Mouse (Mus musculus): ENCODE results near the gene Il21r. TPM values are rescaled to one million over a fixed set of nuclear protein-coding genes. Genes with fewer than 3 reads are reported as not detected.

Gene Il21r
- polyA plus RNA-seq, 1 experiment from 2014 or later: 0.52 TPM

DNA sequence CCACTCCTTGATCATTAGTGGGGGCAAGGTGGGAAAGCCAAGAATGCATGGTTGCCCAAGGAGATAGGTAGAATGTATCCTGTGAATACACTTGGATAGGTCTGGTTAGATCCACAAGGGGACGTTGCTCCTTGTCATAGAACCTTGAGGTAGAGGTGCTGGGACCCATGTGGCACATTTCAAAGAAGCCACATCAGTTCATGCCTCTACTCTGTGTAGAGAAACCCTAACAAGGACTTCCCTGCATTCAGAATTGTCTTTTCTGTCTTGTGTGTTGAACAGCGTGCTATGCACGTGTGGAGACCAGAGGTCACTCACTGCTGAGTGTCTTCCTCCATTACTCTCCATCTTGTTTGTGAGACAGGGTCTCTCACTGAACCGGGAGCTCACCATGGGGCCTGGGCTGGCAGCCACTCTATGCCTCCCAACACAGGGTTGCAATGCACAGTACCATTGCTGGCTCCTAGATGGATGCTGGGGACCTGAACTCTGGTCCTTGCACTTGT, 5.0 kb downstream of the Il21r start:
- no peak overlapping the region for H3K9ac ChIP-seq
- no peak for ATAC-seq
- no peak overlapping the region for H3K4me2 ChIP-seq (replicated peaks)
- H3K27ac ChIP-seq: no peak overlapping the region
- H3K9me3 ChIP-seq: no peaks in the 10 kb centered on the region
- H3K27me3 ChIP-seq (replicated peaks): no peaks in the 10 kb centered on the region
- WGBS: 86% methylated on average over 4 of the region's 4 CpGs
- no peak overlapping the region for H3K4me3 ChIP-seq (replicated peaks)
- no peaks in the 10 kb centered on the region for H3K36me3 ChIP-seq
- H3K4me1 ChIP-seq (replicated peaks): no peaks in the 10 kb centered on the region

DNA sequence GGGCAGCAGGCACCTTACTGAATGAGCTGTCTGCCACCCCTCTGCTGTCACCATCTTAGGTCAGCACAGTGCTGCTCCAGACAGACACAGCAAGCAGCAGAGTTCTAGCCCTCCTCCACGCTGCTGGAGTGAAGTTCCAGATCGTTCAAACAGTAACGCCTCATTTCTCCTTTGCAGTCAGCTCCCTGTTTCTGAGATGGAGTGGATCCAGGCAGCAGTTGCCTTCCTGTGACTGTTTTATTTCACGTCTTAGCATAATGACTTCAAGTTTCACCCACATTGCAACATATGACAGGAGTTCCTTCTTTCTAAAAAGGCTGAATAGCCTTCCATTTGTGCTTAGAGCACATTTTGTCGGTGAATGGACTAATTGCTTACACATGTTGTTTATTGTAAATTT, 10.3 kb downstream of the Il21r start:
- no peak overlapping the region for H3K4me3 ChIP-seq (replicated peaks)
- H3K36me3 ChIP-seq: no peaks in the 10 kb centered on the region
- WGBS: 73% methylated on average over 5 of the region's 5 CpGs

DNA sequence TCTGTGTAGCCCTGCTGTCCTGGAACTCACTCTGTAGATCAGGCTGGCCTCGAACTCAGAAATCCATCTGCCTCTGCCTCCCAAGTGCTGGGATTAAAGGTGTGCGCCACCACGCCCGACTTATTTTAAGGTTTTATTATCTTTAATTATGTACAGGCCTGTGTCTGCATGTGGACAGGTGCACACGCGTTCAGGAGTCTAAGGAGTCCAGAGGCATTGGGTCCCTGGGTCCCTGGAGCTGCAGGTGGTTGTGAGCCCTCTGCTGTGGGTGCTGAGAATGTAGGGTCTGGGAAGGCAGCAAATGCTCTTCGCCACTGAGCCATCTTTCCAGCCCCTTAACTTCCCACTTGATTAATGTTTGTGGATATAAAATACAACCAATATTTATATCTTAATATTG, 12.2 kb downstream of the Il21r start:
- Histone ChIP-seq H3K4me2 (replicated peaks) (no peak overlapping the region), H3K9me3 (no peaks in the 10 kb centered on the region), H3K4me1 (replicated peaks) (no peaks in the 10 kb centered on the region), H3K9ac (no peak overlapping the region), H3K27ac (no peak overlapping the region), H3K36me3 (no peaks in the 10 kb centered on the region), H3K4me3 (replicated peaks) (no peak overlapping the region), H3K27me3 (replicated peaks) (no peaks in the 10 kb centered on the region)
- 81% methylated on average over 7 of the region's 7 CpGs for WGBS
- no peak for ATAC-seq

More for the DNA sequence above, 10.3 kb downstream of the Il21r start:
- H3K4me2 ChIP-seq (replicated peaks): no peak overlapping the region
- H3K4me1 ChIP-seq (replicated peaks): no peaks in the 10 kb centered on the region
- no peak overlapping the region for H3K27ac ChIP-seq
- H3K27me3 ChIP-seq (replicated peaks): no peaks in the 10 kb centered on the region
- H3K9me3 ChIP-seq: no peaks in the 10 kb centered on the region
- H3K9ac ChIP-seq: no peak overlapping the region
- ATAC-seq: no peak

DNA sequence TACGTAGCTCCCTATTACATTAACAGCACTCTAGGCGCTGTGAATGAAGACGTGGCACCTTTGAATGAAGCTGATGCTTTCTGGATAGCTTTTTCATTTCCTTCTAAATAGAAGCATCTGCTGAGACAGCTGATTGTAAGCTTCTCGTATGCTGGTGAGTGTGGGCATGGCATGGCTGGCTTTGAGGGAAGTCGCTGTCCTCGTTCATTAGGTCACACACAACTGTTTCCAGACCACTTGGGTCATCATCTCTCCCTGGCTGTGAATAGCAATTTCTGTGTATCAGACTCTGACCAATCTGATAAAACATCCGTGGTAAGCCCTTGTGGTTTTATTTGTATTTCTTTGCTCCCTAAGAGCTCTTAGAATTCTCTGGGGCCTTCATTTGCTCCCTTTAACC, 14.8 kb downstream of the Il21r start:
- ATAC-seq: no peak
- Histone ChIP-seq H3K9me3 (no peaks in the 10 kb centered on the region), H3K27me3 (replicated peaks) (no peaks in the 10 kb centered on the region), H3K4me2 (replicated peaks) (no peak overlapping the region), H3K27ac (no peak overlapping the region), H3K4me3 (replicated peaks) (no peak overlapping the region), H3K9ac (no peak overlapping the region), H3K36me3 (no peaks in the 10 kb centered on the region), H3K4me1 (replicated peaks) (no peaks in the 10 kb centered on the region)
- WGBS: 79% methylated on average over 7 of the region's 7 CpGs

DNA sequence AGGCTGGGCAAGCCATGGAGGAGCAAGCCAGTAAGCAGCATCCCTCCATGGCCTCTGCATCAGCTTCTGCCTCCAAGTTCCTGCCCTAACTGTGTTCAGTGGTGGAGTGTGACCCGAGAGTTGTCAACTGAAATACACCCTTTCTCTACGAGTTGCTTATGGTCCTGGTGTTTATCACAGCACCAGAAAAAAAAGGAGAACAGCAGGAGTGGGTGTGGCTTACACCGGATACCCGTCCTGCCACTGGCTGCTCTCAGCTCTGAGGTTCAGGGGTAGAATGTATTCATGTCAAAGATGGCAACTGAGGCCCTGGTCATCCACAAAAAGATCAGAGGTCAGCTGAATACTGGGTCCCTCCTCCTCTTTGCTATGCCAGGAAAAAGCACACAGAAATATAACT, 16.8 kb downstream of the Il21r start:
- no peak overlapping the region for H3K4me3 ChIP-seq (replicated peaks)
- ATAC-seq: no peak
- H3K9ac ChIP-seq: no peak overlapping the region
- no peaks in the 10 kb centered on the region for H3K36me3 ChIP-seq
- H3K27ac ChIP-seq: no peak overlapping the region
- H3K4me2 ChIP-seq (replicated peaks): no peak overlapping the region
- H3K9me3 ChIP-seq: no peaks in the 10 kb centered on the region
- WGBS: 64% methylated on average over 4 of the region's 4 CpGs
- no peaks in the 10 kb centered on the region for H3K4me1 ChIP-seq (replicated peaks)
- H3K27me3 ChIP-seq (replicated peaks): no peaks in the 10 kb centered on the region

DNA sequence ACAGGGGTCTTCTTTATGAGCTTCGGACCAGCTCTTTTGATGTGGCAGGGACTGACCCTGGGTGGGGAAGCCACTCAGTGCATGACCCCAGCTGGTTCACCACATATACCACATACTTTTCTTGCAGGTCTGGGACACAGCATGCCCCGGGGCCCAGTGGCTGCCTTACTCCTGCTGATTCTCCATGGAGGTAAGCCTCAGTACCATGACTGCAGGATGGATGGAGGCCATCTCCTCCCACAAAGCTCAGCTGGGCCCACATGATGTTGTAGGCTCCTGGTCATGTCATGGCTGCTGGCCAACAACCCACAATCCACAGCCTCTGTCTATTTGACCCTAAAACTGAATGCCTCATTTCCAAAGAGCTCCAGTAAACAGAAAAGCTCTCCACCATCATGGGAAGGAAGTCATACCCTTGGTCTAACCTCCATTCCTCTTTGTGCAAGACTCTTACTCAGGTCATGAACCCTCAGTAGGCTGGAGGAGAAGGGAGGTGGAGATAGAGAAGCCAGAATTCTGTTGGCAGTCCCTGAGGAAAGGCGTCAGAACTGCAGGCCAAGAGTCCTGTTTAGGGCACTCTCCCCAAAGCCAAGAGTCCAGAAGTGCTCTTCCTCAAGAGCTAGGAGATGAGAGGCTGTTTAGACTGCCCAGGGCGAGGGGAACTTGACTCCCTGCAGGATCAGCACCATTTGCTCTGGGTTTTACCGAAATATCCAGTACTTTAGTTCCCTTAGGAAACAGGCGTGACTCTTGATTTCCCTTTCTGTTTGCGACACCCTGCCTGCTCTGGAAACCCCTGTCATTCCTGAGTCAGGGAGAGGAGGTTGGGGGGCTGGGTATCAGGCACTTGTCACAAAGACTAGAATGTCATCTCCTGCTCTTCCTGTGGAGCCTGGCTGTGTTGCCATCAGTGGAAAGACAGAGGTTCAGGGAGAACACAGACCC, 19.8 kb downstream of the Il21r start:
- 69% methylated on average over 7 of the region's 7 CpGs for WGBS

DNA sequence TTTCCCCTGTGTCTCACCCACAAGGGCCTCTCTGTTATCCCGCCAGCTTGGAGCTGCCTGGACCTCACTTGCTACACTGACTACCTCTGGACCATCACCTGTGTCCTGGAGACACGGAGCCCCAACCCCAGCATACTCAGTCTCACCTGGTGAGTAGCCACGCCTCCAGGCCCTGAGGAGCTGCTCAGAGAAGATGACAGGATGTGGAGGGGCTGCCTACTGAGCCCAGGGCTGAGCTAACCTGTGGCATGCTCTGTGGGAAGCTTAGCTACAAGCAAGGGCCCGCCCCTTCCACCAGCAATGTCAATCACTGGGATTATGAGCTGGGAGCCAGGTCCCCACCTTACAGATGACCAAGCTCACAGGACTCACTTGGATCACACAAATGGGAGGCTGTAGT, 22.0 kb downstream of the Il21r start:
- no peak overlapping the region for H3K27ac ChIP-seq
- no peak overlapping the region for H3K4me3 ChIP-seq (replicated peaks)
- H3K4me2 ChIP-seq (replicated peaks): no peak overlapping the region
- no peak overlapping the region for H3K9ac ChIP-seq
- WGBS: 70% methylated on average over 4 of the region's 4 CpGs
- H3K4me1 ChIP-seq (replicated peaks): no peaks in the 10 kb centered on the region
- H3K27me3 ChIP-seq (replicated peaks): no peaks in the 10 kb centered on the region
- H3K36me3 ChIP-seq: no peaks in the 10 kb centered on the region
- no peaks in the 10 kb centered on the region for H3K9me3 ChIP-seq
- no peak for ATAC-seq

More for the DNA sequence above, 19.8 kb downstream of the Il21r start:
- Histone ChIP-seq H3K4me3 (replicated peaks) (no peak overlapping the region), H3K36me3 (no peaks in the 10 kb centered on the region), H3K27ac (no peak overlapping the region), H3K4me2 (replicated peaks) (no peak overlapping the region), H3K9ac (no peak overlapping the region), H3K9me3 (no peaks in the 10 kb centered on the region), H3K27me3 (replicated peaks) (no peaks in the 10 kb centered on the region), H3K4me1 (replicated peaks) (no peaks in the 10 kb centered on the region)
- no peak for ATAC-seq

DNA sequence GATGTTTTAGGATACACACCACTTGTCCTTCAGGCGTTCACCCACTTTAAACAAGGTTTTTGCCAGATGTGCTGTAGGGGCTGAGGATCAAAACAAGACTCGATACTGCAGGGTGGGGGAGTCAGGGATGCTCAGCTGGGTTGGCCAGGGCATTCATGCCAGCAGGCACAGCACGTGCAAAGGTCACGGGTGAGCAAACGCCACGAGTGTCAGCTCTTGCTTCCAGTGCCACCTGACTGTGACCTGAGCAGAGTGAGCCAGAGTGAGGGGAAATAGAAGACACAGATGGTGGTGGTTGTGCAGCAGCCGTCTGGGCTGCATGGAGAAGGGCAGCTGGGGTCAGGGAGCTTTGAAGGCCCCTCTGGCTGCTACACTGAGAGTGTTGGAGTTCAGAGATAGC, 22.6 kb downstream of the Il21r start:
- Histone ChIP-seq H3K9ac (no peak overlapping the region), H3K27ac (no peak overlapping the region), H3K4me1 (replicated peaks) (no peaks in the 10 kb centered on the region), H3K36me3 (no peaks in the 10 kb centered on the region), H3K27me3 (replicated peaks) (no peaks in the 10 kb centered on the region), H3K4me3 (replicated peaks) (no peak overlapping the region), H3K9me3 (no peaks in the 10 kb centered on the region), H3K4me2 (replicated peaks) (no peak overlapping the region)
- no peak for ATAC-seq
- 61% methylated on average over 7 of the region's 7 CpGs for WGBS

DNA sequence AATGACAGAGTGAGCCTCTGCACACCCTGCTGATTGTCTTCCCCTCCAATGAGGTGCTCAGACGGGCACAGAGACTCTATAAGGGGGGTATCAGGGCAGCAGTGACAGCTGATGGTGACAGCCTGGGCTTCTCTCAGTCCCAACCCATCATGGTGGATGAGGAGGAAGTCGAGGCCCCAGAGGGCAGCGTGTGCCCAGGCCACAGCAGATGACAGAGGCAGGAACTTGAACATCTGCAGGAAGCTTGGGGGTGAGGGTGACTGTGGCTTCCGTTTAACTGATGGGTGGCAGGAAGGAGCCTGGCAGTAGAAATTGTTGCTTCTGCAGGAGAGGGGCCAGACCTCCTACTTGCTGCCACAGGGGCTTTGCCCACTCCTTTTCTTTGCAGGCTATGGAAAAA, 27.1 kb downstream of the Il21r start:
- Histone ChIP-seq H3K27me3 (replicated peaks) (no peaks in the 10 kb centered on the region), H3K4me1 (replicated peaks) (no peaks in the 10 kb centered on the region), H3K4me2 (replicated peaks) (no peak overlapping the region), H3K27ac (no peak overlapping the region), H3K4me3 (replicated peaks) (no peak overlapping the region), H3K9me3 (no peaks in the 10 kb centered on the region), H3K36me3 (no peaks in the 10 kb centered on the region), H3K9ac (no peak overlapping the region)
- ATAC-seq: no peak
- 58% methylated on average over 4 of the region's 4 CpGs for WGBS

DNA sequence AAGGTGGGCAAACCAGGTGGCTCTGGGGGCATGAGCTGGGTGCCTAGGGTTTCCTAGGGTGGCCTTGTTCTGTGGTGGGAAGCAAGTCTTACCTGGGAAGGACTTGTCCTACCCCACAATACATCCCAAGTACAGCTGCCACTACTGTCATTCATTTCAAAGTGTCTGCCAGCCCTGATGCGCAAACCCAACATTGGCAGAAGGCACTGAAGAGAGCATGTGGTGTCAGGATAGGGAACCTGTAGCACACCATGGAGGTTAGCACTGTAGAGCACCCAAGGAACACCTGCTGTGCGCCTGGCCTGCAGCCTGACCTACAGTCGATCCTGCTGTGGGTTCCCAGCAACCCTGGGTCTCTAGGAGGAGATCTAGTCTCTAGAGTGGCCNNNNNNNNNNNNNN, 27.8 kb downstream of the Il21r start:
- no peaks in the 10 kb centered on the region for H3K27me3 ChIP-seq (replicated peaks)
- no peaks in the 10 kb centered on the region for H3K9me3 ChIP-seq
- no peak for ATAC-seq
- H3K4me3 ChIP-seq (replicated peaks): no peak overlapping the region
- no peak overlapping the region for H3K27ac ChIP-seq
- no peaks in the 10 kb centered on the region for H3K36me3 ChIP-seq
- H3K9ac ChIP-seq: no peak overlapping the region
- no peaks in the 10 kb centered on the region for H3K4me1 ChIP-seq (replicated peaks)
- no peak overlapping the region for H3K4me2 ChIP-seq (replicated peaks)
- whole genome bisulfite sequencing: 87% methylated on average over 3 of the region's 3 CpGs

DNA sequence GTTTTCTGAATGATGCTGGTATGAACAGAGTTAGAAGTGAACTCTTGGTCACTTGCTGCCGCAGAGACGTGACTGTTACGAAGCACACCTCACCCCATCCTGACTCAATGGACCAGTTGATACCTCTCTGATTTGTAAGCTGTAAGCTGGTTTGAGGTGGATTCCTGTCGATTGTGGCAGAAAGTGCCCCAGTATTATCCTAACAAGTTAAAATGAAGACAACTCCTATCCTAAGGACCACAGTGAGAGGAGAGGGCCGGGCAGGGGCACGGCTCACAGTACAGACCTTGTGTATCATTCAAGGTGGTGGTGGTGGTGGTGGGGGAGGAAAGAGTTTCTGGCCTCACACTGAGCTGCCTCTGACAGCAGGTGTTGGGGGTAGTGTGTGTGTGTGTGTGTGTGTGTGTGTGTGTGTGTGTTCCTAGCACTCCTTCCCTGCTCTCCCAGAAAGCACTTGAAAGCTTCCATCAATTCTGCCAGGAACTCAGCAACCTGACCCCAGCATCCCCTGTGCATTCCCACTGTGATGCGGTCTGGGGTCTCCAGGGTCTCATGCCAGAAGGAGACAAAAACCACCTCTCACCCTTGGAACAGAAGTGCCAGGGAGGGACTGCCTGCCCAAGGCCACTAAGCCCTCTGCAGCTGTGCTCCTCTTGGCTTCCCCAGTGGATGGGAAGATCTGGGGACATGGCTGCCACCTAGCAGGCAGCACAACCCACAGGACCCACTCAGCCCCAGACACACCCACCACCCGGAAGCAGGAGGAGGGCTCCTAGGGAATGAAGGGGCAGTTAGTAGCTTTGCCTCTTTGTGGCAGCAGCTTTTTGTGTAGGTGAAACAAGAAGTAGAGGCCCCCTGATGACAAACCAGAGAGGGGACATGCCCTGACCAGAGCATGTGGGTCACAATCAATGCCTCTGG, 34.3 kb downstream of the Il21r start:
- Histone ChIP-seq H3K4me3 (replicated peaks) (no peak overlapping the region), H3K36me3 (peaks cover 27% of the 10 kb centered on the region), H3K4me1 (replicated peaks) (no peaks in the 10 kb centered on the region), H3K4me2 (replicated peaks) (no peak overlapping the region), H3K9ac (no peak overlapping the region), H3K27ac (no peak overlapping the region), H3K27me3 (replicated peaks) (no peaks in the 10 kb centered on the region), H3K9me3 (no peaks in the 10 kb centered on the region)
- no peak for ATAC-seq
- 82% methylated on average over 8 of the region's 8 CpGs for WGBS

DNA sequence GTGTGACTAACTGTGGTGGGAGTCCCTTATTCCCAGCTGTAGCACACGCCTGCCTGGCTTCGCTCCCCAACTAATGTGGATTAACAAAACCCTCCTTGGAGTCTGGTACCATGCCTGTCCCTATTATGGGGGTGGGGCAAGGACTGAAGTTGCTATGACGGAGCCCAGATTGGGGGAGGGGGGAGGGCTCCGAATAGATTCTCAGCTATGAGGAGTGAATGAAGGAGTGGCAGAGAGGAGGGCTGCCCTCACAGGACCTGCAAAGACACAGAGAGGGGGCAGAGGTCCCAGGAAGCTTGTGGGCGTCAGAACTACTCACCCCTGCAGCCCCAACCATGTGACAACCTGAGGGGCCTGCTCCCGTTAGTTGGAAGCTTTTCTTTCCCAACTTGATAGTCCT, 35.1 kb downstream of the Il21r start:
- no peak for ATAC-seq

More for the DNA sequence above, 35.1 kb downstream of the Il21r start:
- no peaks in the 10 kb centered on the region for H3K27me3 ChIP-seq (replicated peaks)
- H3K4me3 ChIP-seq (replicated peaks): no peak overlapping the region
- no peak overlapping the region for H3K9ac ChIP-seq
- WGBS: 76% methylated on average over 6 of the region's 6 CpGs
- no peaks in the 10 kb centered on the region for H3K9me3 ChIP-seq
- H3K4me2 ChIP-seq (replicated peaks): no peak overlapping the region
- peaks cover 34% of the 10 kb centered on the region for H3K36me3 ChIP-seq
- H3K4me1 ChIP-seq (replicated peaks): no peaks in the 10 kb centered on the region
- no peak overlapping the region for H3K27ac ChIP-seq

Data from intestine, embryonic 15.5 days (tissue).